Comparison of ENCODE assay signal across 12 mouse cellular contexts in the genomic region with DNA sequence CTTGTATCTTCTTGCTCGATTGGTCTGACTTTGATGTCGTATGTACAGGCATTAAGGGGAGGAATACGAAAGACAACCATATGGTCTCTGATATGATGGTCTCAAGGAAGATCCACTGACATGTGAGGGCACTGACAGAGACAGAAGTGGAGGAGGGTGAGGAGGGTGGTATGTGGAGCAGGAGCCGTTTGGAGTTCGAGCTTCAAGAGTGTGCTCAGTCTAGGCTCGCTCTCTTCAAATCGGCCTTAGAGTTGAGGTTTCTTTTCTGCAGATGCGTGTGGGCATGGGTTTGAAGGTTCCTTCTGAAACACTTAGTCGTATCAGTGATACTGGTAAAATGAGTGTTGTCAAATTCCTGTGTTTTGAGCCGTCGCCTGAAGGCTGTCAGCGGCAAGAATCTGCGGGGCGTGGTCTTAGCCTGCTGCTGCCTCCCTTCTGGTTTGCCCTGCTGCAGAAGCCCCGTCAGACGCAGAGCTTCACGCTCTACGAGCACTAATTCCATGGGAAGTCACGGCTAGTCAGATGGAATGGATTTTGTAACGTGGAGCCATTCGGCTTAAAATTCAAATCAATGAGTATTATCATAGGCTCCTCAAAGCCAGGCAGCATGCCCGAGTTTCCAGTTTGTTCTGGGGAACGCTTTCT. TPM values are rescaled to one million over a fixed set of nuclear protein-coding genes. Genes with fewer than 3 reads are reported as not detected.
DNase-seq lines count a peak whose midpoint lies in the region; ATAC-seq and TF ChIP-seq lines count a peak whose summit lies in the region.
"Had no signal": no experiment of that assay in that cellular context is flagged by ENCODE, and none has a peak within 500 bp of the region (broad histone marks: within the 10 kb centered on the region; RNA-seq: fewer than 3 reads in every experiment).

No protein-coding gene starts in this region.

- no peak overlapping the region for H3K27ac ChIP-seq in lung, embryonic 14.5 days (ENCODE audit: low read depth)
- no peak overlapping the region for H3K27ac ChIP-seq in intestine, embryonic 15.5 days

- no peaks in the 10 kb centered on the region for H3K9me3 ChIP-seq in lung, embryonic 14.5 days (ENCODE audit: low read depth, low read length)
- no peaks in the 10 kb centered on the region for H3K9me3 ChIP-seq in intestine, embryonic 15.5 days
- H3K9me3 ChIP-seq: megakaryocyte, embryonic 14.5 days had no signal

- no peaks in the 10 kb centered on the region for H3K36me3 ChIP-seq in lung, embryonic 14.5 days (ENCODE audit: insufficient read depth)
- no peaks in the 10 kb centered on the region for H3K36me3 ChIP-seq in intestine, embryonic 15.5 days

- no peaks in the 10 kb centered on the region for H3K4me1 ChIP-seq in lung, embryonic 14.5 days (ENCODE audit: insufficient read depth)
- H3K4me1 ChIP-seq in intestine, embryonic 15.5 days (replicated peaks), result no peaks in the 10 kb centered on the region

- peak; percentile 38; the same call in 1 of the 2 replicates for ATAC-seq in lung, embryonic 14.5 days (ENCODE audit: insufficient read depth)
- ATAC-seq in intestine, embryonic 15.5 days, result no peak

- peak overlapping the region; percentile 43 for H3K4me2 ChIP-seq in lung, embryonic 14.5 days
- peak overlapping the region; percentile 29 for H3K4me2 ChIP-seq in intestine, embryonic 15.5 days (replicated peaks)

- intact Hi-C loops in gastrocnemius, postnatal 14 days (cut with DNase I; ENCODE audit: low total_unique reads), result no loop called here

- H3K9ac ChIP-seq in lung, embryonic 14.5 days, result no peak overlapping the region
- no peak overlapping the region for H3K9ac ChIP-seq in intestine, embryonic 15.5 days

- peak; percentile 48 for DNase-seq in embryo, embryonic 10 days (ENCODE audit: low spot score)
- no peak for DNase-seq in embryo, embryonic 9.5 days (ENCODE audit: extremely low spot score)
- peak; percentile 72 for DNase-seq in lung, embryonic 14.5 days
- DNase-seq in lung, postnatal 25 days (ENCODE audit: low spot score), result no peak
- DNase-seq in retina, embryonic 14.5 days (ENCODE audit: low spot score), result peak; percentile 74
- DNase-seq in gastrocnemius, postnatal 14 days, result no peak
- no peak for DNase-seq in left cerebral cortex, adult 9 months (ENCODE audit: low spot score in 2 of 2)
- DNase-seq: cerebellum, adult 9-10 months; layer of hippocampus, adult 9-11 months; spleen, adult 18-20 months had no signal

- no peak overlapping the region for H3K4me3 ChIP-seq in lung, embryonic 14.5 days (ENCODE audit: low read depth, low read length)
- no peak overlapping the region for H3K4me3 ChIP-seq in intestine, embryonic 15.5 days (replicated peaks)
- H3K4me3 ChIP-seq: megakaryocyte, embryonic 14.5 days had no signal

- no peaks in the 10 kb centered on the region for H3K27me3 ChIP-seq in lung, embryonic 14.5 days (ENCODE audit: insufficient read depth, low read length)
- no peaks in the 10 kb centered on the region for H3K27me3 ChIP-seq in intestine, embryonic 15.5 days (replicated peaks)

- WGBS in lung, embryonic 14.5 days, result 38% methylated on average over 23 of the region's 23 CpGs
- WGBS in intestine, embryonic 15.5 days, result 55% methylated on average over 23 of the region's 23 CpGs

- no peak for TF ChIP-seq CTCF in lung, embryonic 14.5 days (IDR thresholded peaks at IDR 0.05; ENCODE audit: low read depth)

RNA-seq across cellular contexts. Expression of gene Cfap58, which starts 9.5 kb away (rescaled TPM):
- 0.14 TPM in 1 of 2 replicates, not detected in the other for polyA plus RNA-seq in lung, embryonic 14.5 days (2014; fragmentation: Nextera tagmentation; extraction: Ambion mirVana)
- not detected in 2 replicates for polyA plus RNA-seq in intestine, embryonic 15.5 days (2015; fragmentation: Nextera tagmentation; extraction: Ambion mirVana)
- total RNA-seq in gastrocnemius, postnatal 14 days (2021), result not detected

RNA-seq across cellular contexts. Expression of gene Itprip, which starts 27.8 kb away (rescaled TPM):
- polyA plus RNA-seq in lung, embryonic 14.5 days (2014; fragmentation: Nextera tagmentation; extraction: Ambion mirVana), result 14.7 and 15.2 TPM in 2 replicates
- 9.8 and 10.7 TPM in 2 replicates for polyA plus RNA-seq in intestine, embryonic 15.5 days (2015; fragmentation: Nextera tagmentation; extraction: Ambion mirVana)
- total RNA-seq in gastrocnemius, postnatal 14 days (2021), result 1 to 10 TPM; 1.1 to 1.6 TPM

RNA-seq across cellular contexts. Expression of gene Cfap43, which starts 27.9 kb away (rescaled TPM):
- 0.14 and 0.15 TPM in 2 replicates for polyA plus RNA-seq in lung, embryonic 14.5 days (2014; fragmentation: Nextera tagmentation; extraction: Ambion mirVana)
- 0.11 and 0.28 TPM in 2 replicates for polyA plus RNA-seq in intestine, embryonic 15.5 days (2015; fragmentation: Nextera tagmentation; extraction: Ambion mirVana)
- not detected for total RNA-seq in gastrocnemius, postnatal 14 days (2021)

Comparison
In these comparisons a context has a peak if more than half of its experiments do, and no peak if none do; other contexts are left out.
1. DNase-seq: peak in embryo, embryonic 10 days (single experiment), lung, embryonic 14.5 days (single experiment) and retina, embryonic 14.5 days (single experiment); none in embryo, embryonic 9.5 days (single experiment), lung, postnatal 25 days (single experiment), gastrocnemius, postnatal 14 days (single experiment) and left cerebral cortex, adult 9 months (0 of 2).